Mouse (Mus musculus): ENCODE results near the gene Tacr1.
"Not testable (repeated sequence)": the region's sequence is repeated elsewhere in the genome, so short reads cannot be mapped to it uniquely, and the experiment has no call there.

The Tacr1 gene

DNA sequence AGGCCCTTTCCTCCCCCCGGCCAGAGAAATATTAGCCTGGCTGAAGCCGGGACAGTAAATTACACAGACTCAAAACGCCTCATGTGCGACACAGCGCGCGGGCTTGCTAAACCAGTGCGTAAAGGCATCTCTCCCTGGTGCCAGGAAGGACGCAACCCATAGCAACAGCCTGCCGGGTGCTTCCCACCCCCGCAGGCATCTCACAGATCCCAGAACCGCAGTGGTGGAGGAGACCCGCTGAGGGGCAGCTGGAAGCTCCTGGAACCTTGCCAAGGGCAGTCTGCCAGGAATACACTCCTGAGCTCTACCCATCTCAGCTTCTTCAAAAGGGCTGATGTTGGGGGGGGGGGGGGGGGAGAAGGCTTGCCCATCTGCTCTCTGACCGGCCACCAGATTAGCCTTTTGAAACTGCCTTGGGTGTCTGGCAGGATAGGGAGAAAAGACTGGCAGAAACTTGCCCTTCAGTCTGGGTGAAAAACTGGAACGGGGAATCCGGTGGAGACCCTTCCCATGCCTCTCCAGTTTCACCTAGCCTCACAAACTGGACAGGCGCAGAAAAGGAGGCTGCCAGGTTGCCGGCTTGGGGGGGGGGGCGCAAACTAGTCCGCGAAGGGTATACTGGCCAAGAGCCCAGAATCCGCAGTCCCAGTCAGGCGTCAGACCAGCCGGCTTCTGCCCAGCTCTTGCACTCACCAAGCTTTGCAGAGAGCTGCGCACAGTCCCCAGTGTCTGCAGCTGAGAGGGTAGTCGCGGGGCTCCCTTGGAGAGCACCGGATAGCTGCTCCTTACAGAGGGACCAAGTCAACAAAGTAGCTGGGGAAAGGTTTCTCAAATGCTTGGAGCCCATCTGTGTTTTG is at the start of gene Tacr1:
Gene Tacr1, plus strand, starts transcription at position 740 of the 857 bp plus-strand sequence.
- DNase-seq (ENCODE audit: low spot score in 2 of 2) = peak; percentile 11 to 30

GRCm38 (mm10) chr6:82376144-82376543 is 26.0 kb upstream of the Tacr1 start:
- no peak for DNase-seq (ENCODE audit: low spot score in 2 of 2)

GRCm38 (mm10) chr6:82383556-82383955 is 18.6 kb upstream of the Tacr1 start:
- DNase-seq (ENCODE audit: low spot score in 2 of 2) = no peak

DNA sequence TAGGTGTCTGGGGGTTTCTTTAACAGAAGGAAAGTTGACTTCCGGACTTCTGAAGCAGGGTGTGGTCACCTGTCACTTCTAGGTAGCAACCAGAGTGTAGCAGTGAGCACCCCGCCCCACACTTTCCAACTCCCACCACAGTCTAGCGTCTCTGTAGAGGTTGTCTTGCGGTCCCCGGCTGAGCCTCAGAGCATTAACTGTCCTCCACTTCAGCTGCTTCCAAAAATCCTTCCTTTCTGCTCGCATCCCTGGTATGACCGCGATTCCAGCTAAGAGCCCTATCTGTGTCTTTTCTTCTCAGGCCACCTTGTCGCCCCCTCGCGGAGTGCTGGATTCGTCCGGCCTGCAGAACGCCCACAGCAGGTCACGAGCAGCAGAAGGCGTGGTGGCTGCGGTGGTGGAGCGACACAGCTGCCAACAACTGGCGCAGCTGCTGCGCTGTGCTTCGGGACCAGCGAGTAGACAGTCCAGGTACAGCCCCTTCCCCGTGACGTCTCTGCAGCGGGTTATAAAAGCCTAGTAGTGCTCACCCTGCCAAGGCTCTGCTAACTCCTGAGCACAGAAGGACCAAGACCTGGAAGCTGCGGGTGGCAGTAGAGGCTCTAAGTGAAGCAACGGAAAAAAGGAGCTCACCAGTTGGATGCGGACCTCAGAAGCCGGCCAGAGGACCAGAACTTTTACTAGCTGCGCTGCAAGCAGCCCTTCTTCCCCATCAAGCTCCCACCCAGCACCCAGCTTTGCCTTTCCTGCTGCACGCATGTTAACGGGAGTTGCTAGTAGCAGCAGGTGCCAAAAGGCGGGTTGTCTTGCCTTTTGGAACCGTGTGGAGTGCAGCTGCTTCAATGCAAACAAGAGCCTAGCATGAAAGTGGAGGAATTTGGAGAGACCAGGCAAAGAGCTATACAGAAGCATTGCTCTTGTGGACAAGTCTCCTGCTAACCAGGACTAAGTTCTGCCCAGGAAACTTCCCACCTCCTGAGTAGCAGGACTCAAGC is 664 bp downstream of the Tacr1 start:
- DNase-seq (ENCODE audit: low spot score in 2 of 2) = peak in 1 of 2 experiments; percentile 15

GRCm38 (mm10) chr6:82418367-82418766 is 16.2 kb downstream of the Tacr1 start:
- no peak for DNase-seq (ENCODE audit: low spot score in 2 of 2)

GRCm38 (mm10) chr6:82420222-82420621 is 18.1 kb downstream of the Tacr1 start:
- DNase-seq (ENCODE audit: low spot score in 2 of 2) = no peak

GRCm38 (mm10) chr6:82428890-82429289 is 26.8 kb downstream of the Tacr1 start:
- DNase-seq (ENCODE audit: low spot score in 2 of 2) = no peak

GRCm38 (mm10) chr6:82429766-82430165 is 27.6 kb downstream of the Tacr1 start:
- no peak for DNase-seq (ENCODE audit: low spot score in 2 of 2)

DNA sequence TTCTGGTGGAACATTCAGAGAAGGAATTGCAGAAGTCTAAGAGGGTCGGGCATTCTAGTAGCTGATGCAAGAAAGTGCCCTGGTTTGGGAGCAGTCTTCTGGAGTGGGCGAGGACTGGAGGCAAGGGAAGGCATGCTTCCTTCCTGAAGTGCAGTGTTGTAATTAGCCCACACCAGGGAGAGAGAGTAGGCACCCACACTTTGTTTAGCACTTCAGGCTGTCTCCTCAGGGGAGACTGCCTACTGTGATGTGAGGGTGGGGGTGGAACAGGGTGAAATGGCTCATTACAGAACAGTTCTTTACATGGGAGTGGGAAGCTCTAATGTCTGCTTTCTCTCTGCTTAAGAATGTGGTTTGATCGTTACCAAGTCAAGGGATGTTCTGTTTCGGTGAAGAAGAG is 35.0 kb downstream of the Tacr1 start:
- no peak for DNase-seq (ENCODE audit: low spot score in 2 of 2)

DNA sequence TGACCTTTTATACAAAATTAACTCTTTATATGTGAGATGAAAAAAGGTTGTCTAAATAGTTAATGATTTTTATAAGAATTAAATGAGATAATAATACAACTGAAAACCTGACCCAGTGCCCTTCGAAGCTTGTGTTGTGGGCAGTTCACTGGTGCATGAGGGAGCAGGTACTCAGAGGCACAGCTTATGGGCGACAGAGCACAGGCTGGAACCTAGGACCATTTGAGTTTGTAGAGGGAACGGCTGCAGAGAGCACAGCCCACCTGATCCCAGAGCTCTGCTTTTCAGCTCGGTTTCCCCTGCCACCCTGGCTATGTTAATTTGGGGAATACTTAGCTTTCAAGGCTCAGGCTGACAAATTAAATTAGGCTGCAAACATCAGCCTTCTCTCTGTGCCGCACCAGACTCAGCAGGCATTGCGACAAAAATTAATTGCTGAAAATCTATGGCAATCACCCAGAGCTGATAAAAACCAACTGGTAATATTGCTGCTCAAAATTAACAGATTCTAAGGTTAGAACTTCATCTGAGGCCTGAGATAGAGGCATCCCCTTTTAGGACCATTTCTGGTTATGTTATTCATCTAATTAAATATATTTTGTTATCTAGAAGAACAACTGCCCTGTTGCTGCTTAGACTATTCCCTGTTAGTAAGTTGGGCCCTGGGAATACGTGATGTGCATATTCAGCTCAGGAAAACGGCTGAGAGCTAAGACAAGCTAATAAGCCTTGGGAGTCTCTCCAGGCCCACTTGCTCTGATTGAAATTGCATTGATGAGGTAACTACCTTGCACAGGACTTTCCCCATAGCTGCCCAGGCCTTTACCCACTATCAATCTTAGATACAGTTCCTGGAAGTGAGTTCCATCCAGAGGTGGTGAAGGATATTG is 50.3 kb downstream of the Tacr1 start:
- not testable (repeated sequence) for DNase-seq (ENCODE audit: low spot score in 2 of 2)

DNA sequence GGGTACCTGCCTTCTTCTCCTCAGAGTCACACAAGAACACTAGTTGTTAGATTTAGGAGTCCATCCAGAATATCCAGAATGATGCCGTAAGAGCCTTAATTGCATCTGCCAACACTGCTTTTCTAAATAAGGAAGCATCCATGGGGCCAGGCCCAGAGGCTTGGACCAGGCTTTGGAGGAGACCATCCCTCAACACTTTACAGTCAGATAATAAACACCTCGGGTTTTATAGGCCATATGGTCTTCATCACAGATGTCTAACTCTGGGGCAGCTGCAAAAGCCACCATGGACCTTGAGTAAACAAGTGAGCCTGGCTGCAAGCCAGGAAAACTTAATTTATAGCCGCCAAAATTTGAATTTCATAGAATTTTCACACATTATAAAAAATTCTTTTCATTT is 53.1 kb downstream of the Tacr1 start:
- no peak for DNase-seq (ENCODE audit: low spot score in 2 of 2)

DNA sequence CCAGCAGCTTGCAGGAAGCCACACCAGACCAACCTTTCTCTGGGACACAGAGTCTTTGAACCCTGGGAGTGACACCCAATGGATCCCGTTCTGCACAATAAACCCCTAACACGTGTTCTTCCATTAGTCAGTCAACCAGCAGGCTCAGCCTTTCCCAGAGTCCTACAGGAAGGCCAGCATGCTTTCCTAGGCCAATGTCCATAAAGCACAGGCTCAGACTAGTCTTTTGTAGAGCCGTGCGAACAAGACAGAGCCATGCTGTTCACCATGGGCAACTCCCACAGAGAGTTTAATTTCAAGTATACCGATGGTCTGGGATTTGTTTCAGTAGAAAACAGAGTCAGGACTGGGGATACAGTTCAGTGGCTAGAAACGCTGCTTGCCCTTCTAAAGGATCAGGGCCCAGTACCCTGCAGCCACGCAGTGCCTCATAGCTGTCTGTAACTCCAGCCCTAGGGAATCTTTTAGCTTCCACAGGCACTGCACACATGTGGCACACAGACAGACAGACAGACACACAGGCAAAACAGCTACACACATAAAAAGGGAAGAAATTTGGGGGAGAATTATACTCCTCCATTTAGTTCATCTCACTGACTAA is 55.1 kb downstream of the Tacr1 start:
- DNase-seq (ENCODE audit: low spot score in 2 of 2) = no peak

- DNase-seq (ENCODE audit: low spot score in 2 of 2) = no peak
Measured at GRCm38 (mm10) chr6:82458762-82459389, 56.7 kb downstream of the Tacr1 start.

DNA sequence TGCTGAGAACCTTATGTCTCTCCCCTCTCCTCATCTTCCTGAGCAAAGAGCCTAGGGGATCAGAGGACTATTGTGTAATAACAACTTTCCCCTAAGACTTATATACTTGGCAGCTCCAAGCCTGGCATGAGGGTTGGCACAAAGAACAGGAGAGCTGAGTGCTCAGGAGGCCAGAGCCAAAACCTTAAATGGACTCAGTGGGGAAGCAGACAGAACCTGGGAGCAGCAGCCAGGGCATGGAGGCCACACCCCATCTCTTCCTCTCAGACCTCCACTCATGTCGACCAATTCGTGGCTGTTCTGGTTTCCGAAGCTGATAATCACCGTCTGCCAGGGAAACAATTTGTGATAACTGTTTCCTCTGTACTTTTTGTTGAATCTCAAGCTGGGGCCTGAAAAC is 61.0 kb downstream of the Tacr1 start:
- DNase-seq (ENCODE audit: low spot score in 2 of 2) = no peak

GRCm38 (mm10) chr6:82474477-82474876 is 72.3 kb downstream of the Tacr1 start:
- DNase-seq (ENCODE audit: low spot score in 2 of 2) = no peak

DNA sequence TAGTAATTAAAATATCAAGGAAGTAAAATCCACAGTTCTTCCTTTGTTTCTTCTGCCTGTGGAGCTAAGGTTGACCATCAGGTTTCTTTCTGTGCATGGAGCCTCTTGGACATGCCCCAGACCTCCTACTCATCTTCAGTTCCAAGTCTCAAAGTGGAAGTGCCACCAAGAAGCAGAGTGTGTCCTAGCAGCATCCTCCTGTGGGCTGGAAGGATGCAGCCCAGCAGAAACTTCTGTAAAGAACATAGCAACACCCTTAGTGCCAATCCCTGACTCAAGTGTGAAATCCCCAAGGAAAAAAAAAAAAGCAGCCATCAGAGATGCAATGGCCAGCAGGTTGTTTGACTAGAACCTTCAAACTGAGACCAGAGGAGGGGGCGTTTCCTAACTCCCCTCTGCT is 81.7 kb downstream of the Tacr1 start:
- DNase-seq (ENCODE audit: low spot score in 2 of 2) = no peak

- no peak for DNase-seq (ENCODE audit: low spot score in 2 of 2)
Measured at GRCm38 (mm10) chr6:82494481-82494880, 92.3 kb downstream of the Tacr1 start.

DNA sequence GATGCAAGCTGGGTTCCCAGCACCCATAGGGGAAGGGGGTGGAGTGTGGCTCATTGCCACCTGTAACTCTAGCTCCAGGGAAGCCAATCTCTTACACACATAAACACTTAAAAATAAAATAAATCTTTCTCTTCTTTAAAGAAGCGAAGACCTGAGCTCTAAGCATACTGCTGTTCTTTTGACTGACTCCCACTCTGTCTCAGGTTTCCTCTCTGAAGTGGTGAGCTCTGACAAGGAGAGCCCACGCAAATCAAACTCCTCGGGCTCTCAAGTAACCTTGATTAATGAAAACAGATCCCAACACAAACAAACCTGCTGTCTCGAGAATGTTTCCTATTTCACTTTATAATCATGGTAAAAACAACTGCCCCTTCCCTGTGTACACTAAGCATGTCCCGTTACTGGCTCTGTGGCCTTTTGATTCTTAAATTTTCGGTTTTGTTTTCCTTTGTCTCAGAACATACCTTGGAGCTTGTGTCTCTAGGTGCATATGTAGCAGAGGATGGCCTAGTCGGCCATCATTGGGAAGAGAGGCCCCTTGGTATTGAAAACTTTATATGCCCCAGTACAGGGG is 108.8 kb downstream of the Tacr1 start:
- no peak for DNase-seq (ENCODE audit: low spot score in 2 of 2)

GRCm38 (mm10) chr6:82519626-82520025 is 117.5 kb downstream of the Tacr1 start:
- DNase-seq (ENCODE audit: low spot score in 2 of 2) = no peak

DNA sequence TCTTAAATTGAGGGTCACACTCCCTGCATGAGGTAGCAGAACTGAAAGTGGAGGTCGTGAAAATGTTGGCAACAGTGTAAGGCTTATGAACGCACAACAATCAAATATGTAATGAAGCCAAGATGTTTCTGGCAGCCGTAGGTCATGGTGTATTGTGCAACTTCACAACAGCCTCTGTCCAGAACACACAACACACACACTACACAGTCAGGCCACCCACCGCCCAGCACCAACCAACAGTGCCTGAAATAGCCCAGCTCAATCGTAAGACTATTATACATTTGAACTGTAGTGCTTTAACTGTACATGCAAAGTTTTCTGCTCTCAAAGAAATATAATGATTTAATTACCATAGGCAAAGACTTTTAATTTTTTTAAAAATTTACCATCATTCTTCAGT is 120.4 kb downstream of the Tacr1 start:
- no peak for DNase-seq (ENCODE audit: low spot score in 2 of 2)

Measured in frontal cortex, postnatal 25 days (tissue).